Mouse (Mus musculus): Measurements from ENCODE around the gene Rnaseh2c.
A peak's percentile ranks its signal among the peaks of the same experiment; 100 is the strongest.

Rnaseh2c gene

DNA sequence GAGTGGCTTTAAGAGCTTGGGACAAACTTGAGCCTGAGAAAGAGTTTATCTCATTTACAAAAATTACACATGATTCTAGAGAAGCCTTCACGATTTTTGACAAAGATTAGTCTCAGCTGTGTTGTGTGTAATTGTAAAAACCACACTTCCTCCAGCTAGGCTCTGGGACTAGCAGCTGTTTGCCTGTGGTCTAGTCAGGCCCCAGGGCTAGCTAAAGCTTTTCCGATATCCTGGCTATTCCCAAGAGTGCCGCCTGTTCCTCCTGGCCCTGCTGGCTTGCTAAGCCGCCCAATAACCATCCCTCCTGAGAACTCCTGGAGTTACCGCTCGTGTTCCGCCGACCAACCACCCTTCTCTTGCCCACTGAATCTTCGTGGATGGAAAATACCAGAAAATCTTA, 30.4 kb downstream of the Rnaseh2c start:
- no peak for DNase-seq (ENCODE audit: low spot score in 2 of 2)

DNA sequence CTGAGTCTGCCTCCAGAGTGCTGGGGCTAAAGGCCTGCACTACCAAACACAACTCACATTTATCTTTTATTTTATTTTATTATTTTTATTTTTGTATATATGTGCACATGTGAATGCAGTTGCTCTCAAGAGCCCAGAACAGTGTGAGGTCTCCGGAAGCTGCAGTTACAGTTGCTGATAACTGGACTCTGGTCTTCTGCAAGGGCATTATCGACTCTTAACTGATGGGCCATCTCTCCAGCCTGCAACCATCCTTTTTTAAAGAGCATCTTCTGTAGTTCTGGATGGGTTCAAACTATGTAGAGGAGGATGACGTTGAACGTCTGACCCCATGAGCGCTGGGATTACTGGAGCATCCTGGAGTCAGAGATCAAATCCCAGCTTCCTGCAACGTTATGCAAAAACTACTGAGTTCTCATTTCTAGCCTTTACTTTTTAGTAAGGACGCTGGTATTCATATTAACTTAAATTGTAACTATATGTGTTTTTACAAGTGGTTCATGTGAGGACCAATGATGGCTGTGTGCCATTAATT, 34.4 kb downstream of the Rnaseh2c start:
- DNase-seq (ENCODE audit: low spot score in 2 of 2) = no peak

GRCm38 (mm10) chr19:5636571-5637041, 34.9 kb downstream of the Rnaseh2c start:
- DNase-seq (ENCODE audit: low spot score in 2 of 2) = peak in 1 of 2 experiments; percentile 33

DNA sequence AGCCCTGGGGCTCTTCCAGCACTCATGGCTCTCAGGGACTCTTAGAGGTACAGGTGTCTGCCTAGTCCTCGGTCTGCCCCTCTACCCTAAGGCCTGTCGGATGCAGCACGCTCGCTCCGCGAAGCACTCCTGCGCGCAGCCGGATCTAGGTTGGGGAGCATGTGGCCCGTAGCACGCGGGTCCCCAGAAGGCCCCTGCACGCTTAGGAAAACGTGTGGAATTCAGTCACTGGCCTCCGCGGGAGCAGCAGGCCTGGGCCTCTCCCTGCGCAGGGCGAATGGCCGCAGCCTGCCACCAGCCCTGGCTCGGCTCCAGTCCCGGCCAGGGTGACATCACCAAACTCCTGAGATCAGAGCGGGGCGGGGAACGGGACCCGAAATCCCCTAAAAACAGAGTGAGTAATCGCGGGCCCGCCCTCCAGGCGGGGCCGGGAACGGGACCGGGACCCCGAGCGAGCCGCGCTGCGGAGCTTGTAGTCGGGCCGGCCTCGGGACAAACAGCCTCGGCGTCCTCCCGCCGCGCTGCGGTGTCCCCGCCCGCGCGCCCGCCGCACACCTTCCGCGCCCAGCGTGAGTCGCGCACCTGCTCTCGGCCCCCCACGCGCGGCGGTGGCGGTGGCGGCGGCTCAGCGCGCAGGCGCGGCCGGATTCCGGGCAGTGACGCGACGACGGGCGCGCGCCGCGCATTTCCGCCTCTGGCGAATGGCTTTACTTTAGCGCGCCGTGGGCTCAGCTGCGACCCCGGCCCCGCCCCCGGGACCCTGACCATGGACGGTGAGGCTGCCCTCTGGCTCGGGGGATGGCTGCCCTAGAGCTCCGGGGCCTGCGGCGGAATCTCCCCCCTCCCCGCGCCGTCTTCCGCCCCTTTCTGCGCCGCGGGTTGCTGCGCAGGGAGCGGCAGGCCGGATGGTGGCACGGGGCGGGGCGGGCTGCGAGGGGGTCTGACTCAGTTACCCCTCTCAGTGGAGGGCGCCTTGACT, 35.7 kb downstream of the Rnaseh2c start, which contains the start of gene Rela:
Gene Rela, plus strand, starts transcription at position 415 of the 979 bp plus-strand sequence.
- DNase-seq (ENCODE audit: low spot score in 2 of 2) = peak; percentile 88 to 90

- DNase-seq (ENCODE audit: low spot score in 2 of 2) = no peak
Observed at GRCm38 (mm10) chr19:5638416-5639005, 36.8 kb downstream of the Rnaseh2c start.

- DNase-seq (ENCODE audit: low spot score in 2 of 2) = no peak
Observed at GRCm38 (mm10) chr19:5640339-5640738, 38.7 kb downstream of the Rnaseh2c start.

GRCm38 (mm10) chr19:5641021-5641420, 39.3 kb downstream of the Rnaseh2c start:
- DNase-seq (ENCODE audit: low spot score in 2 of 2) = no peak

DNA sequence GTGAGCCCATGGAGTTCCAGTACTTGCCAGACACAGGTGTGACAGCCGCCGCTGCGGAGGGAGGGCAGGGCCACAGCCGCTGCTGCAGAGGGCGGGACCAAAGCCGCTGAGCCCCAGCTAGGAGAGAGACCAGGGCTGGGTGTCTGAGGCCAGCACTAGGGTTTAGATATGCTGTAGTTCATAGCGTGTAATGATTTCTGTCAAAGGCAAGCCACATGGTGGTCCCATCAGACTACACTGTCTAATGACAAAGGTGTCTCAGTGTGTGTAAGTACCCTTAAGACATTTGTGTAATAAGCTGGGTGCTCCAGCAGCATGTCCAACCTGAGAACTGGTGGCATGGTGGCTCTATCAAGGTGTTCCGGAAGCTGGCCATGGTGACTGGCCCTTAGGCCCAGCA, 40.0 kb downstream of the Rnaseh2c start:
- no peak for DNase-seq (ENCODE audit: low spot score in 2 of 2)

- no peak for DNase-seq (ENCODE audit: low spot score in 2 of 2)
Observed at GRCm38 (mm10) chr19:5645280-5645679, 43.6 kb downstream of the Rnaseh2c start.

- DNase-seq (ENCODE audit: low spot score in 2 of 2) = no peak
Observed at GRCm38 (mm10) chr19:5646731-5647330, 45.2 kb downstream of the Rnaseh2c start.

DNA sequence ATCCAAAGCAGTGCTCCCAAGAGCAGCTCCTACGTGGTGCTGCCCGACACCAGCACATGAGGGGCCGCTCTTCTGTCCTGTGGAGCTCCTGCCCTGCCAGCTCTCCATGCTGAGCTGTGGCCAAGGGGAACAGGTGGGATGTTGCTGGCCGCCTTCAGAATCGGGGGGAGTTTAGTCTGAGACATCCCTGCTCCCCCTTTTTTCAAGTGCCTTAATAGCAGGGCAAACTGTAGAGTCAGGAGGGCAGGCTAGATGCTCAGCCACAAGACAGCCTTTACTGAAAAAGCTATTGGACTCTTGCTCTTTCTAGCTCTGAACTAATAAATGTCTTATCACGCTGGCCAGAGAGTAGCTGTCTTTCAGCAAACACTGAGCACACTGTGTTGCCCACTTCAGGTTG, 46.1 kb downstream of the Rnaseh2c start:
- DNase-seq (ENCODE audit: low spot score in 2 of 2) = no peak

DNA sequence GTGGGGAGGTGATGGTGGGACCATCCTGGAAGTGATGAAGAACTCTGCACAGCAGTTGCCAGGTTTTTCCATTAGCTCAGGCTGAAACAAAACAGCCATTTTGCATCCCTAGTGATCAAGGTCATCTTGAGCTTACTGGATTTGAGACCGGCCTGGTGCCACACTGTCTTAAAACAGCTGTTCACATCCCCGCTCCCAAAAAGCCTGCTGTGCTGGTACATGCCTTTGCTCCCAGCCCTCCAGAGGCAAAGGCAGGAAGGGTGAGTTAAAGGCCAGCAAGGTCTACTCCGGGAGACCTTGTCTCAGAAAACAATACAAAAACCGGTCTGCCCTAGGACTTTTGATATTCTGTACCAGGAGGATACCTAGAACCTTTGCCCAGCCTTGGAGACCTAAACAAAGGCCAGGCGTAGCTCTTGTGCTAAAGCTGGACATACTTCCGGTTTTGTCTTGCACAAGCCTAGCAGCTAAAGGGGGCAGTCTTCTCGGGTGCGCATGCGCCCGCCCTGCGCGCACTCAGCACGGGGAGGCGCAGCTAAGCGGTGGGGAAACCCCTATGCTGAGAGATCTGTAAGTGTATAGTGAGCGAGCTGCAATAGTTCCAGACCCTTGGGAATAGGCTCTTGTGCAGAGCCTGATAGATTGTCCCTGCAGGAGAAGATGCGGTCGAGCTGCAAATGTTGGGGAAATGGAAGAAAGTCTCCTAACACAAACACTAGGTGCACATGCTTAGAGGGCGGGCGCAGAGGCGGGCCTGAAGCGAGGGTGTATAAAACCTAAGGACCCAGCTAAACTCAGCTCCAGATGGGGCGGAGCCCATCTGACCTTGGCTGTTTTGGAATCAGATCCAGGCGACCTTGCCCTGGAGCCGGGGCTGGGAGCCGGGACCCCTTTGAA, 47.0 kb downstream of the Rnaseh2c start:
- DNase-seq (ENCODE audit: low spot score in 2 of 2) = peak; percentile 88

GRCm38 (mm10) chr19:5649298-5649741, 47.6 kb downstream of the Rnaseh2c start:
- DNase-seq (ENCODE audit: low spot score in 2 of 2) = peak; percentile 21 to 22

DNA sequence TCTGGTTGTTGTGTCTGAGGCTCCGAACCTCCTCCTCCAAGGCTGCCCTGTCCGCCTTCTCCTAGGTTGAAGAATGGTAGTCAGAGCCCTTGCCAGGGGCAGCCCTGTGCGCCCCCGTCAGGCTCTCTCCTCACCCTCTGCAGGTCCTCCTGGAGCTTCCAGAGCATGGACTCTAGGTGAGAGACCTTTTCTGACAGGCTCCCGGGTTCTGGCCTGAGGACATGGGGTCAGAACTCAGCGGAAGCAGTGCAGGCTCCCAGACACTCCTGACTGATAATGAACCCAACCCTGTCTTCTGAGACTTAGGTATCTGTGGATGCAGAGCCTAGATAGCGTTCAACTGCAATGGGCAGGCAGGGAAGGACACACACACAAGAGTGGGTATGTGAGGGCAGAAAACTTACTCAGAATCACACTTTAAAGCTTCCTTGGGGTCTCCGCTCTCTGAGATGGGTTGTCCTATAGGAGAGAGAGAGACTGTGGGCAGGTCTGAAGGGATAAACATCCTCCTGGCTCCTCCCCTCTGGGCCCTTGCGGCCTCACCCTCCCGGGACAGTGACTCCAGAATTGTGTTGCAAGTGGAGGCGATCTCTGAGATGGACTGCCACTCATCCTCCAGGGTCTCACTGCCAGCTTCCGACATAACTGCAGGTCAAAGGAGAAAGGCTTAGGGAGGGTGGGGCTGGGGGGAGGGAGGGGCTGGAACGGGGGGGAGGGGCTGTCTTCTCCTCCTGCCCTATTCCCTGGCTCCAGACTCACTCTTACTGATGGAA, 50.0 kb downstream of the Rnaseh2c start:
- DNase-seq (ENCODE audit: low spot score in 2 of 2) = no peak

- no peak for DNase-seq (ENCODE audit: low spot score in 2 of 2)
Observed at GRCm38 (mm10) chr19:5652570-5652969, 50.9 kb downstream of the Rnaseh2c start.

DNA sequence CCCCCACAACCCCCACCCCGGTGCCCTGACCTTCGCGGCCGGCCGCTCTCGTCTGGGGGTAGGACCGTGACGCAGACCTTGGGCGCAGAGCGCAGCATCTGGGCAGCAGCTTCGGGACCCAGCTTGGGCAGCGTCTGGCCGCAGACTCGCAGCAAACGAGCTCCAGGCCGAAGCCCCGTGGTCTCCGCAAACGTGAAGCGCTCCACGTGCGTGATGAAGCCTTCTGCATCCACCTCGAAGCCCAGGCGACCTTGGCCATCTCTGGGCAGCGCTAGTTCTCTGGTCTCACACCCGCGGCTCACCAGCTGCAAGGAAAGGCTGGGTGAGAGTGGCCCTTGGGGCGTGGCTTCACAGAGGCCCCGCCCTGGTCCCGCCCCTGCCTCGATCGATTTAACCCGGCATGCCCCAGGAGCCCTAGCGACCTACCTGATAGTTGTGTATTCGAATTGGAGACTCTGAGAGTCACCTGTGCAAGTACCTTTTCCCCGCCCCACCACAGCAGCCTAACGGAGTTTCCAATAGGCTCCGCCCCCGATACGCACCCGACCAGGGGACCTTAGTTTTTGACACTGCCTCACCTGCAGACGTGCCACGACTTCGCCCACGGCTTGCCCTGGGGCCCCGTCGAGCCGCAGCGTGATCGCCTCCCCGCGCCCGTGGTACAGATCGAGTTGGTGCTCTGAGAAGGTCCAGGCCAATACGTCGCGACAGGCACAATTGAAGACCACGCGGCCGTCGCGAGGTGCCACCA, 52.5 kb downstream of the Rnaseh2c start:
- DNase-seq (ENCODE audit: low spot score in 2 of 2) = no peak

- no peak for DNase-seq (ENCODE audit: low spot score in 2 of 2)
Observed at GRCm38 (mm10) chr19:5654720-5655298, 53.1 kb downstream of the Rnaseh2c start.
